Mouse (Mus musculus) erythroblast, embryonic 14.5 days (primary cell): ENCODE measurements around the gene Sf3b4. TPM values are rescaled to one million over a fixed set of nuclear protein-coding genes. Genes with fewer than 3 reads are reported as not detected.
"Not testable (repeated sequence)": the region's sequence is repeated elsewhere in the genome, so short reads cannot be mapped to it uniquely, and the experiment has no call there.

ENCODE experiments used
- H3K27me3 ChIP-seq: 2 replicates; pipeline ENCODE4 v1.6.1; 2012; ENCODE audit warnings: inconsistent platforms; ENCODE audit not compliant: control insufficient read depth
- H3K36me3 ChIP-seq: 2 replicates; pipeline ENCODE4 v1.6.1; 2012; ENCODE audit warnings: mild to moderate bottlenecking, inconsistent platforms; ENCODE audit not compliant: control insufficient read depth
- H3K4me1 ChIP-seq: 2 replicates; pipeline ENCODE4 v1.6.1; 2012; ENCODE audit warnings: inconsistent platforms; ENCODE audit not compliant: control insufficient read depth
- H3K4me3 ChIP-seq: replicated peaks from 2 replicates; pipeline ENCODE3; 2012; ENCODE audit warnings: moderate library complexity, mild to moderate bottlenecking, inconsistent platforms
- H3K9me3 ChIP-seq: 2 replicates; pipeline ENCODE4 v1.6.1; 2012; ENCODE audit warnings: low read length, inconsistent platforms, mixed read lengths; ENCODE audit not compliant: control insufficient read depth
- GATA1 ChIP-seq: IDR thresholded peaks from 2 replicates; pipeline ENCODE4 v1.6.1; 2012; ENCODE audit warnings: low read length, inconsistent platforms, mixed read lengths
- TAL1 ChIP-seq: IDR thresholded peaks from 3 replicates; pipeline ENCODE4 v1.6.1; 2012; ENCODE audit warnings: low read length, inconsistent platforms, mixed read lengths
- polyA plus RNA-seq: library from polyadenylated mRNA; stranded (reverse); fragments of >175 nt; gene quantifications from 2 replicates; pipeline ENCODE4 v1.2.3, GENCODE M21; 2012

Gene Sf3b4
- polyA plus RNA-seq, 1 experiment: 62.7 TPM

GRCm38 (mm10) chr3:96181510-96182381, 9.6 kb downstream of the Sf3b4 start:
- H3K4me3 ChIP-seq: no peak overlapping the region
- peaks cover 54% of the 10 kb centered on the region for H3K27me3 ChIP-seq
- H3K36me3 ChIP-seq: peaks cover 24% of the 10 kb centered on the region
- no peak for TF ChIP-seq TAL1
- TF ChIP-seq GATA1: no peak
- peaks cover 9% of the 10 kb centered on the region for H3K4me1 ChIP-seq
- H3K9me3 ChIP-seq: no peaks in the 10 kb centered on the region

DNA sequence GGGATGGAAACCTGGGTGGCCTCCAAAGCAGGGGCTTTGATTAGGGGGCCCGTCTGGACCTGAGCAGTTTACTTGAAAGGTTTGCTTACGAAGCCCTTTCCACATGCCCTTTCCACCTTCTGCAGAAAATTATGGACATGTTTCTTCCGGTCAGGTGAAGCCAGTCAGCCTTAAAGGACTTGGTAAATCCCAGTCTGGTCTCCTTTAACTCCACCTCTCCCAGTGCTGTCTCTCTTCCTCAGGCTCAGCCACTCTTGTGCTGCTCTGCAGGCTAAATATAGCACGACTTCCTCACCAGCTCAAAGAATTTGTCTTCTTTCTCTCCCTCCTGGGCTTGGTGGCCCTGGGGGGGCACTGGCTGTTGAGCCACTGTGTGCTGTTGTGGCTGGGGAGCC, 10.2 kb downstream of the Sf3b4 start:
- peaks cover 9% of the 10 kb centered on the region for H3K4me1 ChIP-seq
- no peaks in the 10 kb centered on the region for H3K9me3 ChIP-seq
- TF ChIP-seq GATA1 (no peak), TAL1 (no peak)
- peaks cover 19% of the 10 kb centered on the region for H3K36me3 ChIP-seq
- no peak overlapping the region for H3K4me3 ChIP-seq
- H3K27me3 ChIP-seq: peaks cover 57% of the 10 kb centered on the region

DNA sequence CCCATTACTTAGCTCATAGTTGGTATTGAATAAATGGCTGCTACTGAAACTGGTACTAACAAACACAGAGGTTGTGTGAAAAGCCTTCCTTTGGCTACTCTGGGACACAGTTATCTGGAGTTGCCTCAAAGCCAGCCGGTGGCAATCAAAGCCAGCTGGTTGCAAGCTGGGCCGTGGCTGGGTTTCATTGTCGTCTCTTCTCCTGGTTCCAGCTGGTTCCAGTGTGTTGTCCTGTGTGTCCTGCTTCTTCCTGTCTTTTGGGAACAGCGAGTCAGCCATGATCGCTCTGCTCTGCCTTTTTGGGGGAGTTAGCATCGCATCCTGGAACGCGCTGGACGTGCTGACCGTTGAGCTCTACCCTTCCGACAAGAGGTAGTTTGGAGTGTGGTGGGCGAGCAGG, 20.8 kb downstream of the Sf3b4 start:
- Histone ChIP-seq H3K27me3 (peaks cover 32% of the 10 kb centered on the region), H3K4me1 (peaks cover 20% of the 10 kb centered on the region), H3K4me3 (no peak overlapping the region), H3K9me3 (peaks cover 5% of the 10 kb centered on the region), H3K36me3 (no peaks in the 10 kb centered on the region; the same call in 1 of the 2 replicates)
- TF ChIP-seq TAL1 (no peak), GATA1 (no peak)

DNA sequence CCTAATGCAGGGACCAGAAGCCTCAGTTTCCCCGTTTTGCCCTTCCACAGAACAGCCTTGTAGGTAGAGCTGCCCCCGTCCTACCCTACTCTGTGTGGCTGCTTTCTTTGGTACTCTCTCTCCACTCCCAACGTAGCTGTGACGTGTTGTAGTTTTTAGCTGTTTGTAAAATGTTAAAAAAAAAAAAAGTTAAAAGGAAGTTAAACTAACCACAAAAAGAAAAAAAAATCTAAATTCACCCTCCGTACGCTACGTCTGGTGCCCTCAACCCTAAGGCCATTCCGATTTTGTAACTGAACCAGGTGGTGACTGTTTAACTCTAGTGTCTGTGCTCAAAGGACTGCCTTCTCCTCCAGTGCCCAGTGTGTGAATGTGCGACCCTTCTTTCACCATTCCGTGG, 22.8 kb downstream of the Sf3b4 start:
- peaks cover 5% of the 10 kb centered on the region for H3K9me3 ChIP-seq
- TF ChIP-seq TAL1: no peak
- TF ChIP-seq GATA1: no peak
- H3K4me3 ChIP-seq: no peak overlapping the region
- no peaks in the 10 kb centered on the region; the same call in 1 of the 2 replicates for H3K36me3 ChIP-seq
- H3K27me3 ChIP-seq: peaks cover 30% of the 10 kb centered on the region
- H3K4me1 ChIP-seq: peaks cover 34% of the 10 kb centered on the region

- TF ChIP-seq GATA1: no peak
- TF ChIP-seq TAL1: no peak
- peaks cover 34% of the 10 kb centered on the region for H3K4me1 ChIP-seq
- H3K9me3 ChIP-seq: peaks cover 5% of the 10 kb centered on the region
- no peaks in the 10 kb centered on the region; the same call in 1 of the 2 replicates for H3K36me3 ChIP-seq
- H3K27me3 ChIP-seq: peaks cover 23% of the 10 kb centered on the region
- H3K4me3 ChIP-seq: no peak overlapping the region
Observed at GRCm38 (mm10) chr3:96195616-96196313, 23.6 kb downstream of the Sf3b4 start.

DNA sequence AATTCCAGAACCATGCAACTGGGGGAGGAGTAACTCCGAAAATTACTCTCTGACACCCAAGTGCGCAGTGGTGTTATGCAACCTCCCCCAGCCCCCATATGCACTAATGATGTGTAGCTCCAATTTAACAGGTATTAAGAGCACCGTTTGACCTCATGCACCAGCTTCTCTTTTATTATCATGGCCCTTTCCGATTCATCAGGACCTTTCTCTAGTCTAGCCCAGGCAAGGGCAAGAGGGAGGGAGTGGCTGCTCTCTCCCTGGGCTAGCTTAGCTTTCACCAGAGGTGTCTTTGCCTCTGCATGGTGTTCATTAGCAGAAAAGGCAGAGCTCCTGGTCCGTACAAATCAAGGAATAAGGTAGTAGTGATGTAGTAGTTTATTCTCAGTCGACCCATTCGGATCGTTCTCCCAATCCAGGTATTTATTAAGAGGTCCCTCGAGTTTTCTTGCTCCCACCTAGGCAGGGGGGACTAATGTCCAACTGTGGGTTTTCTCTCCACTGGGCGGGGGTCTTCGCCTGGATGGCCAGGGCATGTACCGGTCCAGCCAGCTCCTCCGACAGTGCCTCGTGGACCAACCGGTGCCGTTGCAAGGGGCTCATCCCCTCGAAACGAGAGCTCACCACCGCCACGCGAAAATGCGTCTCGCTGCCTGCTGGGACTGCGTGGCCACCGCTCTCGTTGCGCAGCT, 24.5 kb downstream of the Sf3b4 start:
- TF ChIP-seq TAL1 (no peak), GATA1 (no peak)
- no peaks in the 10 kb centered on the region; the same call in 1 of the 2 replicates for H3K36me3 ChIP-seq
- H3K27me3 ChIP-seq: peaks cover 23% of the 10 kb centered on the region
- peak overlapping the region; percentile 85 for H3K4me3 ChIP-seq
- H3K9me3 ChIP-seq: peaks cover 5% of the 10 kb centered on the region
- H3K4me1 ChIP-seq: peaks cover 34% of the 10 kb centered on the region

DNA sequence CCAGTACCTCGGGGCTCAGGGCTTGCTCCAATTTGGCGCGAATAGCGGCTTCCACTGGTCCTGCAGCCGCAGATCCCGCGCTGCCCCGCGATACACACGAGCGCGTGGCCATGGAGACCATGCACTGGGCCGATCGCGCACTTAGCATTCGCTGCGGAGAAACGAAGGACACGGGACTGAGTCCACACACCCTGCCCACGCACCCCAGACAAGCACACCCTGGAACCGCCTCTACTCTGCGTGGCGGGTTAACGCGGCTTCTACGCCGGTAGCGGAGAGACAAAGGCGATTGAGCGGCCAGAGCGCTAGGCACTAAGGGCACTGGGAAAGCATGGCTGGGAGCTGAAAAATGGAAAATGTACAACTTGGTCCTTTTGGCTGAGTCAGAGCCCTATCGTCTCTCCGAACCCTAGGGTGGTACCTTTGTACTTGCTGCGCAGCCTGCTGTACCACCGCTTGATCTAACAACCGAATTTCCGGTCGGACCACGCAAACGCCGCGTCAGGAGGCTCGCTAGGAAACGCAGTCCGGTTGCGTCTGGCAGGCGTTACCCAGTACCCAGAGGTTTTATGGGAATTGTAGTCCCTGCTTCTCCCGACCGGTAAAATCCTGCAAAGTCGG, 25.1 kb downstream of the Sf3b4 start:
- peaks cover 5% of the 10 kb centered on the region for H3K9me3 ChIP-seq
- TF ChIP-seq TAL1 (no peak), GATA1 (no peak)

DNA sequence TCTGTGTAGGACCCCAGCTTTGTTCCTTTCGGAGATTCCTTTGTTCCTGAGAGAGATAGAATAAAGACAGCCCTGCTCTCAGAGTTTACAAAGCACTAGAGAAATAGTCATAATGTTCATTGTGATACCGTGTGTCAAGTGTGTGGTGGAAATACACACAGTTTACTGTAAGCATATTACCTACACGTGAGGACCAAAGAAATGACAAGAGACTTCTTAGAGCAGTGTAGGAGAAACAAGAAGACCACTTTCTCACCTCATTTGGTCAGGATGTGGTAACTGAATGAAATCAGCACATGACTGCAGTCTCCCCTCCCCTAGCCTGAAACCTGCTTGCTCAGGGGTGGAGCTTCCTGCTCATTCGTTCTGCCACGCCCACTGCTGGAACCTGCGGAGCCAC, 26.0 kb downstream of the Sf3b4 start:
- H3K9me3 ChIP-seq: peaks cover 5% of the 10 kb centered on the region
- peak overlapping the region; percentile 85 for H3K4me3 ChIP-seq
- H3K27me3 ChIP-seq: peaks cover 9% of the 10 kb centered on the region
- H3K4me1 ChIP-seq: peaks cover 34% of the 10 kb centered on the region
- no peak for TF ChIP-seq TAL1
- no peak for TF ChIP-seq GATA1
- H3K36me3 ChIP-seq: no peaks in the 10 kb centered on the region; the same call in 1 of the 2 replicates

More for the DNA sequence above, 25.1 kb downstream of the Sf3b4 start:
- Histone ChIP-seq H3K4me3 (peak overlapping the region; percentile 85), H3K4me1 (peaks cover 34% of the 10 kb centered on the region), H3K36me3 (no peaks in the 10 kb centered on the region; the same call in 1 of the 2 replicates), H3K27me3 (peaks cover 19% of the 10 kb centered on the region)

- not testable (repeated sequence) for H3K9me3 ChIP-seq, H3K4me3 ChIP-seq
Observed at GRCm38 (mm10) chr3:96198601-96199251, 26.6 kb downstream of the Sf3b4 start.

More at GRCm38 (mm10) chr3:96198601-96199251, 26.6 kb downstream of the Sf3b4 start:
- not testable (repeated sequence) for H3K36me3 ChIP-seq, H3K27me3 ChIP-seq
- peaks cover 34% of the 10 kb centered on the region for H3K4me1 ChIP-seq
